Mouse (Mus musculus) liver, embryonic 14.5 days (tissue): Measurements from ENCODE around the gene Nfkb1.

Experiments used
- CTCF ChIP-seq: IDR thresholded peaks from 2 replicates; pipeline ENCODE4 v1.5.1; 2016; ENCODE audit warnings: antibody characterized with exemption, low read depth, control low read depth
- EP300 ChIP-seq: IDR thresholded peaks from 2 replicates; pipeline ENCODE4 v1.6.1; 2016; ENCODE audit warnings: antibody characterized with exemption, low read depth

- TF ChIP-seq EP300 (no peak), CTCF (no peak)
Observed at GRCm38 (mm10) chr3:135605474-135605873, 85.9 kb downstream of the Nfkb1 start.
